Mouse (Mus musculus): ENCODE data around the gene Frrs1l.

Frrs1l gene

GRCm38 (mm10) chr4:56914338-56914737 lies 75.9 kb downstream of the Frrs1l start:
- no peak for ATAC-seq (ENCODE audit: low TSS enrichment)

- no peak for ATAC-seq (ENCODE audit: low TSS enrichment)
Measured at GRCm38 (mm10) chr4:56912382-56913001, 77.7 kb downstream of the Frrs1l start.

DNA sequence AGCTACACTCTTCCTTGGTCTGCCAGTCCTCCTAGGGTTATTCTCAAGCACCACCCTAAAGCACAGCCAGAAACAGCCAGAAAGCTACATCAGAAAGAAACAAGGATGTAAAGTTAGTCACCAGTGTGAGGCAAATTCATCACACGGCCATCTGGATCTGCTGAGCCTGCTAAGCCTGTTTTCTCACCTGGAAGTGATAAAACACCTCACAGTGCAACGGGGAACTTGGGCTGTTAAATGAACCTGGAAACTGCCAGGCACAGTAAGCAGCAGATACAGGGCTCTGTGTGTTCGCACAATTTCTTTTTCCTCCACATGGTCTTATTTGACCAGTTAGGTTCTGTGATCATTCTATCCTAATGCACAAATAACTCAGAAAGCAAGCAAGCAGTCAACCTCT lies 80.6 kb downstream of the Frrs1l start:
- ATAC-seq (ENCODE audit: low TSS enrichment), result peak; percentile 80

GRCm38 (mm10) chr4:56907671-56908070 lies 82.5 kb downstream of the Frrs1l start:
- no peak for ATAC-seq (ENCODE audit: low TSS enrichment)

All from frontal cortex, adult (tissue).